Mouse (Mus musculus) stomach, embryonic 16.5 days (tissue): Measurements from ENCODE around the gene Snx20. TPM values are rescaled to one million over a fixed set of nuclear protein-coding genes. Genes with fewer than 3 reads are reported as not detected.

ENCODE experiments used
- ATAC-seq: fragments of 200-750 bp; cut with Nextera tagmentation; 2 replicates; pipeline ENCODE4 v1.8.0; 2017; ENCODE audit warnings: moderate number of reproducible peaks, moderate TSS enrichment; ENCODE audit not compliant: insufficient read depth, low FRiP score
- H3K27ac ChIP-seq: fragments of 300-500 bp; sonication (generic); 2 replicates; pipeline ENCODE4 v1.5.1; 2014; ENCODE audit warnings: low read length
- H3K27me3 ChIP-seq: fragments of 300-500 bp; sonication (generic); 2 replicates; pipeline ENCODE4 v1.6.1; 2014; ENCODE audit warnings: low read length, control low read depth, mixed read lengths; ENCODE audit not compliant: control insufficient read depth, insufficient read depth
- H3K36me3 ChIP-seq: fragments of 300-500 bp; sonication (generic); 2 replicates; pipeline ENCODE4 v1.6.1; 2014; ENCODE audit warnings: low read length; ENCODE audit not compliant: control insufficient read depth, insufficient read depth
- H3K4me1 ChIP-seq: fragments of 300-500 bp; sonication (generic); 2 replicates; pipeline ENCODE4 v1.6.1; 2014; ENCODE audit warnings: low read length, control low read depth, mixed read lengths; ENCODE audit not compliant: control insufficient read depth, insufficient read depth
- H3K4me2 ChIP-seq: fragments of 300-500 bp; sonication (generic); 2 replicates; pipeline ENCODE4 v1.6.1; 2014; ENCODE audit warnings: low read depth, low read length, mixed read lengths
- H3K4me3 ChIP-seq: fragments of 300-500 bp; sonication (generic); replicated peaks from 2 replicates; pipeline ENCODE4 v1.5.1; 2014; ENCODE audit warnings: mild to moderate bottlenecking, low read length
- H3K9ac ChIP-seq: fragments of 300-500 bp; sonication (generic); 2 replicates; pipeline ENCODE4 v1.6.1; 2014; ENCODE audit warnings: low read length
- H3K9me3 ChIP-seq: fragments of 300-500 bp; sonication (generic); replicated peaks from 2 replicates; pipeline ENCODE4 v1.6.1; 2016; ENCODE audit warnings: low read length, control low read depth; ENCODE audit not compliant: control insufficient read depth
- WGBS: fragments of 180-500 bp; shearing (Covaris S2); extraction: QIAGEN DNeasy Blood & Tissue Kit; methylation state at CpG from one replicate; pipeline ENCODE4 v1.1.7; 2014; 5-methylcytosine and 5-hydroxymethylcytosine counted together
- polyA plus RNA-seq: library from polyadenylated mRNA; unstranded; fragments of >200 nt; fragmentation: Nextera tagmentation; extraction: Ambion mirVana; gene quantifications from 2 replicates; pipeline ENCODE4 v1.2.1, GENCODE M21; 2015

Gene Snx20
- polyA plus RNA-seq, 1 experiment from 2014 or later = 1.9 TPM

- H3K9me3 ChIP-seq = no peaks in the 10 kb centered on the region
- peaks cover 32% of the 10 kb centered on the region for H3K4me1 ChIP-seq
- peak overlapping the region; percentile 35; the same call in 1 of the 2 replicates for H3K27ac ChIP-seq
- H3K27me3 ChIP-seq = no peaks in the 10 kb centered on the region
- H3K9ac ChIP-seq = peak overlapping the region; percentile 4
- H3K36me3 ChIP-seq = no peaks in the 10 kb centered on the region
- WGBS = 70% methylated on average over 18 of the region's 18 CpGs
- no peak overlapping the region for H3K4me2 ChIP-seq
- no peak overlapping the region for H3K4me3 ChIP-seq
- ATAC-seq = no peak
These were observed 56.1 kb downstream of the Snx20 start for GRCm38 (mm10) chr8:88579668-88580330.

- WGBS = 36% methylated on average over 7 of the region's 7 CpGs
- no peaks in the 10 kb centered on the region for H3K36me3 ChIP-seq
- H3K4me1 ChIP-seq = peaks cover 37% of the 10 kb centered on the region
- no peaks in the 10 kb centered on the region for H3K27me3 ChIP-seq
- no peak overlapping the region for H3K4me2 ChIP-seq
- no peak overlapping the region for H3K4me3 ChIP-seq
- peak overlapping the region; percentile 35; the same call in 1 of the 2 replicates for H3K27ac ChIP-seq
- ATAC-seq = no peak
- H3K9me3 ChIP-seq = no peaks in the 10 kb centered on the region
- peak overlapping the region; percentile 4; the same call in 1 of the 2 replicates for H3K9ac ChIP-seq
These were observed 56.7 kb downstream of the Snx20 start for GRCm38 (mm10) chr8:88579246-88579645.

- WGBS = 72% methylated on average over 14 of the region's 14 CpGs
These were observed 57.3 kb downstream of the Snx20 start for GRCm38 (mm10) chr8:88578413-88579175.

GRCm38 (mm10) chr8:88577666-88578065, 58.3 kb downstream of the Snx20 start:
- Histone ChIP-seq H3K27ac (peak overlapping the region; percentile 68), H3K9ac (0 out of 2 replicates have a peak overlapping the region, but pooled peaks have one; percentile 5), H3K4me3 (no peak overlapping the region), H3K36me3 (no peaks in the 10 kb centered on the region), H3K4me2 (no peak overlapping the region), H3K4me1 (peaks cover 37% of the 10 kb centered on the region), H3K27me3 (no peaks in the 10 kb centered on the region), H3K9me3 (no peaks in the 10 kb centered on the region)
- no peak for ATAC-seq
- WGBS = 67% methylated on average over 5 of the region's 5 CpGs

More at GRCm38 (mm10) chr8:88578413-88579175, 57.3 kb downstream of the Snx20 start:
- H3K9me3 ChIP-seq = no peaks in the 10 kb centered on the region
- no peak for ATAC-seq
- H3K36me3 ChIP-seq = no peaks in the 10 kb centered on the region
- no peaks in the 10 kb centered on the region for H3K27me3 ChIP-seq
- H3K4me3 ChIP-seq = no peak overlapping the region
- H3K4me1 ChIP-seq = peaks cover 37% of the 10 kb centered on the region
- no peak overlapping the region for H3K9ac ChIP-seq
- peak overlapping the region; percentile 42 for H3K27ac ChIP-seq
- H3K4me2 ChIP-seq = no peak overlapping the region

Other genes starting within 250 kb of the Snx20 start
- 36.4 and 36.8 TPM in 2 replicates for gene Nkd1, start 114.8 kb downstream of the Snx20 start, polyA plus RNA-seq
- 0.28 and 0.44 TPM in 2 replicates for gene Nod2, start 11.2 kb upstream of the Snx20 start, polyA plus RNA-seq
- 15.5 and 15.6 TPM in 2 replicates for gene Cyld, start 60.9 kb upstream of the Snx20 start, polyA plus RNA-seq